Mouse (Mus musculus): ENCODE data around the gene Mcm9. TPM values are rescaled to one million over a fixed set of nuclear protein-coding genes. Genes with fewer than 3 reads are reported as not detected.
"Not testable (repeated sequence)": the region's sequence is repeated elsewhere in the genome, so short reads cannot be mapped to it uniquely, and the experiment has no call there.

Mcm9 gene
- polyA plus RNA-seq (2015; fragmentation: Nextera tagmentation; extraction: Ambion mirVana), result 11.3 and 12.3 TPM in 2 replicates

GRCm38 (mm10) chr10:53630339-53630738 is at the start of gene Mcm9:
Mcm9 (minus strand) TSS chr10:53630439.
- peak within 1 kb of the TSS; percentile 72 for H3K4me3 ChIP-seq (replicated peaks)
- H3K9me3 ChIP-seq (replicated peaks); H3K27me3 ChIP-seq; H3K4me1 ChIP-seq; H3K36me3 ChIP-seq; ATAC-seq (replicated peaks; ENCODE audit: low FRiP score): not testable (repeated sequence)
- H3K9ac ChIP-seq, result peak within 1 kb of the TSS; percentile 78
- peak within 1 kb of the TSS; percentile 57 for H3K4me2 ChIP-seq
- WGBS, result 60% methylated on average over 10 of the region's 10 CpGs
- H3K27ac ChIP-seq, result peak within 1 kb of the TSS; percentile 96

GRCm38 (mm10) chr10:53661788-53662187 is 31.5 kb upstream of the Mcm9 start:
- no peak overlapping the region for H3K9ac ChIP-seq
- no peak overlapping the region for H3K4me3 ChIP-seq (replicated peaks)
- no peaks in the 10 kb centered on the region for H3K27me3 ChIP-seq
- no peaks in the 10 kb centered on the region for H3K9me3 ChIP-seq (replicated peaks)
- H3K36me3 ChIP-seq, result no peaks in the 10 kb centered on the region
- no peaks in the 10 kb centered on the region for H3K4me1 ChIP-seq
- WGBS, result 88% methylated on average over 4 of the region's 4 CpGs
- ATAC-seq (replicated peaks; ENCODE audit: low FRiP score), result no peak
- H3K4me2 ChIP-seq, result no peak overlapping the region
- H3K27ac ChIP-seq, result no peak overlapping the region

GRCm38 (mm10) chr10:53654239-53654638 is 24.0 kb upstream of the Mcm9 start:
- not testable (repeated sequence) for ATAC-seq (replicated peaks; ENCODE audit: low FRiP score)
- 68% methylated on average over 5 of the region's 5 CpGs for WGBS

GRCm38 (mm10) chr10:53650683-53651082 is 20.4 kb upstream of the Mcm9 start:
- Histone ChIP-seq H3K4me3 (replicated peaks) (no peak overlapping the region), H3K27me3 (no peaks in the 10 kb centered on the region), H3K4me2 (no peak overlapping the region), H3K9ac (no peak overlapping the region), H3K9me3 (replicated peaks) (no peaks in the 10 kb centered on the region), H3K4me1 (no peaks in the 10 kb centered on the region), H3K36me3 (no peaks in the 10 kb centered on the region; the same call in 1 of the 2 replicates), H3K27ac (no peak overlapping the region)
- ATAC-seq (replicated peaks; ENCODE audit: low FRiP score), result no peak
- 83% methylated on average over 2 of the region's 2 CpGs for WGBS

More at GRCm38 (mm10) chr10:53654239-53654638, 24.0 kb upstream of the Mcm9 start:
- H3K27me3 ChIP-seq; H3K9me3 ChIP-seq (replicated peaks); H3K27ac ChIP-seq; H3K4me2 ChIP-seq; H3K4me3 ChIP-seq (replicated peaks); H3K36me3 ChIP-seq; H3K9ac ChIP-seq; H3K4me1 ChIP-seq: not testable (repeated sequence)

- H3K4me3 ChIP-seq (replicated peaks), result no peak overlapping the region
- H3K4me2 ChIP-seq, result no peak overlapping the region
- no peaks in the 10 kb centered on the region for H3K36me3 ChIP-seq
- no peaks in the 10 kb centered on the region for H3K27me3 ChIP-seq
- no peak overlapping the region for H3K27ac ChIP-seq
- H3K9ac ChIP-seq, result no peak overlapping the region
- H3K9me3 ChIP-seq (replicated peaks), result no peaks in the 10 kb centered on the region
- H3K4me1 ChIP-seq, result no peaks in the 10 kb centered on the region
- no peak for ATAC-seq (replicated peaks; ENCODE audit: low FRiP score)
Observed at GRCm38 (mm10) chr10:53641507-53641906, 11.3 kb upstream of the Mcm9 start.

- Histone ChIP-seq H3K4me2 (no peak overlapping the region), H3K27ac (no peak overlapping the region), H3K4me3 (replicated peaks) (no peak overlapping the region), H3K27me3 (no peaks in the 10 kb centered on the region), H3K36me3 (no peaks in the 10 kb centered on the region), H3K4me1 (no peaks in the 10 kb centered on the region), H3K9me3 (replicated peaks) (no peaks in the 10 kb centered on the region), H3K9ac (no peak overlapping the region)
- no peak for ATAC-seq (replicated peaks; ENCODE audit: low FRiP score)
- 73% methylated on average over 13 of the region's 13 CpGs for WGBS
Observed at GRCm38 (mm10) chr10:53635246-53635971, 5.2 kb upstream of the Mcm9 start.

- H3K4me3 ChIP-seq (replicated peaks), result no peak overlapping the region
Observed at GRCm38 (mm10) chr10:53634160-53634559, 3.9 kb upstream of the Mcm9 start.

GRCm38 (mm10) chr10:53629918-53630250 is 355 bp downstream of the Mcm9 start:
- Histone ChIP-seq H3K36me3 (peaks cover 6% of the 10 kb centered on the region), H3K9ac (peak overlapping the region; percentile 78), H3K4me3 (replicated peaks) (peak overlapping the region; percentile 72), H3K4me1 (peaks cover 9% of the 10 kb centered on the region), H3K27ac (peak overlapping the region; percentile 96), H3K27me3 (no peaks in the 10 kb centered on the region), H3K4me2 (peak overlapping the region; percentile 57), H3K9me3 (replicated peaks) (no peaks in the 10 kb centered on the region)
- WGBS, result under 1% methylated on average over 35 of the region's 35 CpGs
- ATAC-seq (replicated peaks; ENCODE audit: low FRiP score), result peak; percentile 97

More at GRCm38 (mm10) chr10:53634160-53634559, 3.9 kb upstream of the Mcm9 start:
- H3K27me3 ChIP-seq, result no peaks in the 10 kb centered on the region
- no peak overlapping the region for H3K9ac ChIP-seq
- no peak overlapping the region for H3K4me2 ChIP-seq
- no peak for ATAC-seq (replicated peaks; ENCODE audit: low FRiP score)
- WGBS, result 76% methylated on average over 10 of the region's 10 CpGs
- no peaks in the 10 kb centered on the region for H3K36me3 ChIP-seq
- no peaks in the 10 kb centered on the region for H3K9me3 ChIP-seq (replicated peaks)
- H3K27ac ChIP-seq, result no peak overlapping the region
- no peaks in the 10 kb centered on the region for H3K4me1 ChIP-seq

GRCm38 (mm10) chr10:53629247-53629917 is 857 bp downstream of the Mcm9 start:
- Histone ChIP-seq H3K27ac (peak overlapping the region; percentile 96), H3K27me3 (no peaks in the 10 kb centered on the region), H3K4me3 (replicated peaks) (peak overlapping the region; percentile 72), H3K36me3 (peaks cover 11% of the 10 kb centered on the region), H3K4me2 (peak overlapping the region; percentile 57), H3K9me3 (replicated peaks) (no peaks in the 10 kb centered on the region), H3K4me1 (peaks cover 9% of the 10 kb centered on the region), H3K9ac (peak overlapping the region; percentile 78)
- peak; percentile 84 for ATAC-seq (replicated peaks; ENCODE audit: low FRiP score)
- WGBS, result under 1% methylated on average over 67 of the region's 67 CpGs

GRCm38 (mm10) chr10:53615850-53616616 is 14.2 kb downstream of the Mcm9 start:
- no peak overlapping the region for H3K4me2 ChIP-seq
- no peaks in the 10 kb centered on the region for H3K27me3 ChIP-seq
- no peaks in the 10 kb centered on the region for H3K9me3 ChIP-seq (replicated peaks)
- 0 out of 2 replicates have a peak overlapping the region, but pooled peaks have one; percentile 13 for H3K27ac ChIP-seq
- peaks cover 60% of the 10 kb centered on the region for H3K36me3 ChIP-seq
- H3K9ac ChIP-seq, result no peak overlapping the region
- no peaks in the 10 kb centered on the region for H3K4me1 ChIP-seq
- WGBS, result 81% methylated on average over 8 of the region's 8 CpGs
- no peak overlapping the region for H3K4me3 ChIP-seq (replicated peaks)
- ATAC-seq (replicated peaks; ENCODE audit: low FRiP score), result no peak

- Histone ChIP-seq H3K9ac (no peak overlapping the region), H3K9me3 (replicated peaks) (no peaks in the 10 kb centered on the region), H3K36me3 (peaks cover 60% of the 10 kb centered on the region), H3K4me2 (no peak overlapping the region), H3K4me3 (replicated peaks) (no peak overlapping the region), H3K27ac (no peak overlapping the region), H3K27me3 (no peaks in the 10 kb centered on the region), H3K4me1 (no peaks in the 10 kb centered on the region)
- WGBS, result 41% methylated on average over 1 of the region's 1 CpGs
- no peak for ATAC-seq (replicated peaks; ENCODE audit: low FRiP score)
Observed at GRCm38 (mm10) chr10:53613955-53614354, 16.3 kb downstream of the Mcm9 start.

- H3K4me3 ChIP-seq (replicated peaks), result no peak overlapping the region
Observed at GRCm38 (mm10) chr10:53612172-53612571, 18.1 kb downstream of the Mcm9 start.

More at GRCm38 (mm10) chr10:53612172-53612571, 18.1 kb downstream of the Mcm9 start:
- H3K27me3 ChIP-seq, result no peaks in the 10 kb centered on the region
- ATAC-seq (replicated peaks; ENCODE audit: low FRiP score), result no peak
- 72% methylated on average over 1 of the region's 1 CpGs for WGBS
- H3K9ac ChIP-seq, result no peak overlapping the region
- no peaks in the 10 kb centered on the region for H3K9me3 ChIP-seq (replicated peaks)
- H3K4me2 ChIP-seq, result no peak overlapping the region
- no peaks in the 10 kb centered on the region for H3K4me1 ChIP-seq
- H3K27ac ChIP-seq, result no peak overlapping the region
- peaks cover 68% of the 10 kb centered on the region for H3K36me3 ChIP-seq
